8 mouse cellular contexts compared by ENCODE assay signal in the genomic region with DNA sequence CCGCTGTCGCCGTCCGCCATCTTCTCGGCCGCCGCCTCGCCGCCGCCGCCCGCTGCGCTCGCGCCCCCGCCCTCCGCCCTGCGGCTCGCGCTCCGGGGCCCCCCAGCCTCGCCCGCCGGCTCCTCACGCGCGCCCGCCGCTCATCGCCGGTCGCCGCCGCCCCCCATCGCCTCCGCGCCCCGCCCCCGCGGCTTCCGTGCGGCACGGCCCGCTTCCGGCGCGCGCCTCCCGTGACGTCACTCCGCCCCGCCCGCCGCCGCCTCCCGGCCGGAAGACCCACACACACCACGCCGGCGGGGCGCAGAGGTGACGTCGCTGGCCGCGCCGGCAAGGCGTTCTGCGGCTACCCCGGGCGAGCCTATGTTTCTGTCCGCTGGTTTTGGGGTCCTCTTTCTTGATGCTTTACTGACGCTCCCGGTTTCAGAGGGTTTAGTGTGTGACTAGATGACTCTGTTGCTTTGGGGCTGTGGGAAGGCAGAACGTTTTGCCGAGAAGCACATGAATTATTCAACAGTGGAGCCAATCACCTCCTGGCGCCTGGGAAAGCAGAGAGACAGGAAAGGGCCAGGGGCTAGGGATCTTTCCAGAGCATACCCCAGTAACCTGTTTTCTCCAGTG. TPM values are rescaled to one million over a fixed set of nuclear protein-coding genes. Genes with fewer than 3 reads are reported as not detected.
DNase-seq lines count a peak whose midpoint lies in the region; ATAC-seq and TF ChIP-seq lines count a peak whose summit lies in the region.

A gene (minus strand): TSS at position 51 of the 618 bp plus-strand sequence.

- H3K36me3 ChIP-seq in G1E (replicated peaks), result peaks cover 25% of the 10 kb centered on the region
- H3K36me3 ChIP-seq in forebrain, postnatal 0 days (ENCODE audit: insufficient read depth), result no peaks in the 10 kb centered on the region
- peaks cover 20% of the 10 kb centered on the region for H3K36me3 ChIP-seq in lung, embryonic 14.5 days (ENCODE audit: insufficient read depth)

- TF ChIP-seq CTCF in G1E (IDR thresholded peaks at IDR 0.05; ENCODE audit: low read depth, low read length), result no peak
- no peak for TF ChIP-seq CTCF in forebrain, postnatal 0 days (IDR thresholded peaks at IDR 0.05; ENCODE audit: low read depth)
- no peak for TF ChIP-seq CTCF in lung, embryonic 14.5 days (IDR thresholded peaks at IDR 0.05; ENCODE audit: low read depth)

- peak within 1 kb of the TSS; percentile 88 for H3K9ac ChIP-seq in forebrain, postnatal 0 days
- peak within 1 kb of the TSS; percentile 95 for H3K9ac ChIP-seq in lung, embryonic 14.5 days

- H3K27me3 ChIP-seq in G1E (ENCODE audit: insufficient read depth, low read length), result peaks cover 5% of the 10 kb centered on the region
- no peaks in the 10 kb centered on the region for H3K27me3 ChIP-seq in forebrain, postnatal 0 days (ENCODE audit: insufficient read depth, low read length)
- no peaks in the 10 kb centered on the region for H3K27me3 ChIP-seq in lung, embryonic 14.5 days (ENCODE audit: insufficient read depth, low read length)

- ATAC-seq in G1E (ENCODE audit: extremely low read depth, insufficient number of reproducible peaks, low FRiP score, poor library complexity, severe bottlenecking), result peak; percentile 78
- peak; percentile 96 for ATAC-seq in forebrain, postnatal 0 days
- ATAC-seq in lung, embryonic 14.5 days (ENCODE audit: insufficient read depth), result peak; percentile 95
- peak; percentile 76 for ATAC-seq in neutrophil, adult 5-6 weeks (ENCODE audit: extremely low read depth, insufficient number of reproducible peaks, low FRiP score, poor library complexity, severe bottlenecking)

- peak within 1 kb of the TSS; percentile 98 for H3K27ac ChIP-seq in forebrain, postnatal 0 days (ENCODE audit: low read depth, low read length)
- H3K27ac ChIP-seq in lung, embryonic 14.5 days (ENCODE audit: low read depth), result peak within 1 kb of the TSS; percentile 98

- peak within 1 kb of the TSS; percentile 89 for H3K4me3 ChIP-seq in G1E (ENCODE audit: low read depth, low read length)
- H3K4me3 ChIP-seq in forebrain, postnatal 0 days (ENCODE audit: low read depth, low read length), result peak within 1 kb of the TSS; percentile 84
- peak within 1 kb of the TSS; percentile 95 for H3K4me3 ChIP-seq in lung, embryonic 14.5 days (ENCODE audit: low read depth, low read length)

- H3K4me2 ChIP-seq in forebrain, postnatal 0 days (ENCODE audit: low read depth), result peak within 1 kb of the TSS; percentile 82
- peak within 1 kb of the TSS; percentile 89 for H3K4me2 ChIP-seq in lung, embryonic 14.5 days

- H3K4me1 ChIP-seq in G1E (ENCODE audit: insufficient read depth, low read depth, low read length), result peaks cover 24% of the 10 kb centered on the region
- peaks cover 11% of the 10 kb centered on the region for H3K4me1 ChIP-seq in forebrain, postnatal 0 days (ENCODE audit: insufficient read depth)
- H3K4me1 ChIP-seq in lung, embryonic 14.5 days (ENCODE audit: insufficient read depth), result peaks cover 13% of the 10 kb centered on the region

- 6% methylated on average over 42 of the region's 76 CpGs for WGBS in forebrain, postnatal 0 days
- 0% methylated on average over 29 of the region's 76 CpGs for WGBS in lung, embryonic 14.5 days

- peak; percentile 88 for DNase-seq in G1E (ENCODE audit: low spot score)
- DNase-seq in cerebellum, adult 18-20 months, result peak; percentile 90 to 98
- DNase-seq in forebrain, postnatal 0 days, result peak; percentile 96
- peak; percentile 94 for DNase-seq in heart, postnatal 4 days
- DNase-seq in layer of hippocampus, adult 8-10 months (ENCODE audit: low spot score in 2 of 2), result peak; percentile 77 to 87
- DNase-seq in lung, embryonic 14.5 days, result peak; percentile 97
- DNase-seq in testis, postnatal 14 days (ENCODE audit: low spot score), result peak; percentile 90

- no peaks in the 10 kb centered on the region for H3K9me3 ChIP-seq in G1E (replicated peaks)
- H3K9me3 ChIP-seq in forebrain, postnatal 0 days (ENCODE audit: low read length), result no peaks in the 10 kb centered on the region
- H3K9me3 ChIP-seq in lung, embryonic 14.5 days (ENCODE audit: low read depth, low read length), result no peaks in the 10 kb centered on the region

RNA-seq across cellular contexts. Expression of the gene that starts here (rescaled TPM):
- total RNA-seq in G1E (2014; fragmentation: Nextera tagmentation), result 38.2 and 43.9 TPM in 2 replicates
- 32.0 and 34.5 TPM in 2 replicates for total RNA-seq in G1E (2017)
- polyA plus RNA-seq in G1E (2012), result 7.8 and 8.9 TPM in 2 replicates
- 49.9 and 53.5 TPM in 2 replicates for total RNA-seq in forebrain, postnatal 0 days (2014; rRNA removed)
- polyA plus RNA-seq in forebrain, postnatal 0 days (2015; fragmentation: Nextera tagmentation; extraction: Ambion mirVana), result 10.9 and 18.6 TPM in 2 replicates
- total RNA-seq in heart, postnatal 4 days (2021), result 10 to 100 TPM; 81.8 to 84.6 TPM
- 100 to 1,000 TPM; 202 to 239 (median 220) TPM for total RNA-seq in layer of hippocampus, adult 8-10 months (2022)
- polyA plus RNA-seq in lung, embryonic 14.5 days (2014; fragmentation: Nextera tagmentation; extraction: Ambion mirVana), result 25.9 and 27.9 TPM in 2 replicates
- 73.4 and 75.8 TPM in 2 replicates for total RNA-seq in neutrophil, adult 5-6 weeks (2017)

Comparison
In these comparisons a context has a peak if more than half of its experiments do, and no peak if none do; other contexts are left out.
1. Peak in every context shown above with its lines: DNase-seq, ATAC-seq, H3K4me3 ChIP-seq and H3K27ac ChIP-seq.